Mouse (Mus musculus) forebrain, postnatal 0 days (tissue): ENCODE measurements at regions not wholly inside any gene's neighbourhood (a gene's known extent, or its start where the extent isn't known, plus 50 kb on each side); places are given as distances from the start of the nearest gene placed in this dataset.

Source experiments
- ATAC-seq: fragments of 200-750 bp; cut with Nextera tagmentation; 2 replicates; pipeline ENCODE4 v1.8.0; 2017; ENCODE audit warnings: mild to moderate bottlenecking, moderate library complexity
- DNase-seq: peaks from one replicate; pipeline ENCODE4 v3.0.0-alpha.2; 2015
- H3K27ac ChIP-seq: fragments of 300-500 bp; sonication (generic); 2 replicates; pipeline ENCODE4 v1.5.1; 2014; ENCODE audit warnings: low read depth, mild to moderate bottlenecking, antibody characterized with exemption, low read length, moderate library complexity, mixed read lengths
- H3K27me3 ChIP-seq: fragments of 300-500 bp; sonication (generic); 2 replicates; pipeline ENCODE4 v1.6.1; 2014; ENCODE audit warnings: mild to moderate bottlenecking, low read length, mixed read lengths; ENCODE audit not compliant: insufficient read depth
- H3K36me3 ChIP-seq: fragments of 300-500 bp; sonication (generic); 2 replicates; pipeline ENCODE4 v1.6.1; 2014; ENCODE audit warnings: mild to moderate bottlenecking, moderate library complexity; ENCODE audit not compliant: insufficient read depth
- H3K4me1 ChIP-seq: fragments of 300-500 bp; sonication (generic); 2 replicates; pipeline ENCODE4 v1.6.1; 2014; ENCODE audit warnings: antibody characterized with exemption; ENCODE audit not compliant: insufficient read depth
- H3K4me2 ChIP-seq: fragments of 300-500 bp; sonication (generic); 2 replicates; pipeline ENCODE4 v1.6.1; 2014; ENCODE audit warnings: low read depth, mild to moderate bottlenecking, moderate library complexity
- H3K4me3 ChIP-seq: fragments of 300-500 bp; sonication (generic); 2 replicates; pipeline ENCODE4 v1.5.1; 2014; ENCODE audit warnings: low read depth, low read length, mixed read lengths
- H3K9ac ChIP-seq: fragments of 300-500 bp; sonication (generic); 2 replicates; pipeline ENCODE4 v1.6.1; 2014; ENCODE audit warnings: mild to moderate bottlenecking
- H3K9me3 ChIP-seq: fragments of 300-500 bp; sonication (generic); 2 replicates; pipeline ENCODE4 v1.6.1; 2016; ENCODE audit warnings: low read length
- CTCF ChIP-seq: sonication (generic); IDR thresholded peaks from 2 replicates; pipeline ENCODE4 v1.5.1; 2016; ENCODE audit warnings: antibody characterized with exemption, control low read depth, low read depth
- WGBS: fragments of 180-500 bp; shearing (Covaris S2); extraction: QIAGEN DNeasy Blood & Tissue Kit; methylation state at CpG from one replicate; pipeline ENCODE4 v1.1.7; 2014; 5-methylcytosine and 5-hydroxymethylcytosine counted together
- microRNA-seq, 2 experiments: library from miRNA; unstranded; fragments of <30 nt; microRNA quantifications; one replicate each; pipeline ENCODE4; 2016

DNA sequence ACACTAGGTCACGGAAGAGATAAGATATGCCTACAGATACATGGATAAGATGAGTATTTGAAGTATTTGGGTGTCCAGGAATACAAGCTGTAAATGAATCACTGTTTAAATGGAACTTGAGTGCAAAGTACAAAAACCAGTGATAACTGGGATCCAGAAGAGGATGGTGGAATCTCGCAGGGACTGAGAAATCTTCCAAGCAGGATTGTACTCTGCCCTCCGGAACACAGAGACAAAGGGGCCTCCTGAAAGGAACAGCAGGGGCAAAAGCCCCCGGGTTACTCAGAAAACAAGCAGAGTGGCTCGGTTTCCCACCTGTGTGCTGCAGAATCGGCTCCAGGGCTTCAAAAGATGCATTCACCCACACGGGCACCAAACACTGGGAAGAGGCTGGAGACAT is 55.2 kb upstream of the Dab2 start:
- Histone ChIP-seq H3K27me3 (no peaks in the 10 kb centered on the region), H3K4me1 (no peaks in the 10 kb centered on the region; the same call in 1 of the 2 replicates), H3K4me2 (no peak overlapping the region), H3K9ac (no peak overlapping the region), H3K27ac (no peak overlapping the region), H3K36me3 (no peaks in the 10 kb centered on the region), H3K4me3 (no peak overlapping the region), H3K9me3 (no peaks in the 10 kb centered on the region)
- DNase-seq (no peak), ATAC-seq (no peak)
- no peak for TF ChIP-seq CTCF
- 21% methylated on average over 7 of the region's 7 CpGs for WGBS

DNA sequence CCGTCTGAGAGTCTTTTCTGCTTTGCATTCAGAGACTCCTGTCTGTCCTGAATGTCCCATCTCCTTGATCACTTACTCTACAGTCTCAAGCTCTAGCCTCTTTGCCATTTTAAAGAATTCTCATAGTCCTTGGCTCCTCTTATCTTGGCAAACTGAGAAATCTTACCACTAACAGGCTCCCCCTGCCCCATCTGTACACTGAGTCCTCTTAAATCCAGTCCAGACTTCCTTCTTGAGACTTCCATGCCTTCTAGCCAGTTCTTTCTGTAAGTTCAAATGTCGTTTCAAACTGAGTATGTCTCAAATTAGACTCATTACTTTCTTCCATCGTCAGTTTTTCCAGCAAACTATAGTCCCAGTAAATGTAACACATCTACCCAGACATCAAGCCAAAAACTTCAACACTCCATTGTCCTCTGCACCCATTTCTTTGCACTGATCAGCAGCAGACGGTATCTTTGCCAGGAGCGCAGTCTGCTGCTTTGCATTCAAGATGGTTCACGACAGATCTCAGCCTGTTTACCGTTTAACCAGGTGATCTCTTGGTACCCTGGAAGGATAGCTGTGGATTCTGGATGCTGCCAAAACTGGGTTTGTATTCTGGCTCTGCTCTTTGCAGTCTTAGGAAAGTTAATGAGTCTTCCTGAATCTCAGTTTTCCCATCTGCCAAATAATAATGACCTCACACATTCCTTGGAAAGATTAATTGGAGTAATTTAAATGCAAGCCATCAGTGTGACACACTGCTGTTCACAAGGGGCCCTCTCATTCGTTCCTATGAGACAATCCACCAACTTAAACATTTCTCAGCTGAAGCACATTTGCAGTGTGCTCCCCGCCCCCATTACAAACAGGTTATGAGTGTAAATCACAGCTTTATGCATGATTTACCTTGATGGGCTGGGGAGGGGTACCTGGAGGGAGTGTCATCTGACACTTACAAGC is 53.4 kb upstream of the Dab2 start:
- DNase-seq (peak; percentile 28), ATAC-seq (peak; percentile 32)
- TF ChIP-seq CTCF: no peak
- Histone ChIP-seq H3K4me1 (no peaks in the 10 kb centered on the region; the same call in 1 of the 2 replicates), H3K4me2 (no peak overlapping the region), H3K9me3 (no peaks in the 10 kb centered on the region), H3K27me3 (no peaks in the 10 kb centered on the region), H3K27ac (no peak overlapping the region), H3K36me3 (no peaks in the 10 kb centered on the region), H3K4me3 (no peak overlapping the region), H3K9ac (no peak overlapping the region)
- WGBS: 37% methylated on average over 9 of the region's 9 CpGs

DNA sequence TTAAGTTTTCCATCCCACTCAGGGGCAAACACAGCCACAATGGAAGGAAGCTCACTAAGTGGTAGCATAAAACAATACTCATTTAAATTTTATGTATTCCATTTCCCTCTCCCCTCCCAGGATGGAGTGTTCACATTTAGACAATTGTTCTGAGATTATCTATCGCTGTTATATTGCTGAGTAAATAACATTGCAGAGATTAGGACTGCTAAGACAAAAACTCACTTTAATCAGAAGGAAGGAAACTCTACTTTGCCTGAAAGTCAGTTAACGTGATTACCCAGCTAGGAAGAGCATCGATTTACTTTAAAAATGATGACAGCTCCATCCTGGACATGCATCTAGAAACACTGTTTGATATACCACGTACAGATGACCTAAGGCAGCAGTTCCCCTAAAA is 51.1 kb upstream of the Dab2 start:
- WGBS: 86% methylated on average over 4 of the region's 4 CpGs
- H3K4me1 ChIP-seq: no peaks in the 10 kb centered on the region; the same call in 1 of the 2 replicates
- no peaks in the 10 kb centered on the region for H3K27me3 ChIP-seq
- H3K9ac ChIP-seq: no peak overlapping the region
- no peak for ATAC-seq
- H3K36me3 ChIP-seq: no peaks in the 10 kb centered on the region
- H3K27ac ChIP-seq: no peak overlapping the region
- H3K4me3 ChIP-seq: no peak overlapping the region
- TF ChIP-seq CTCF: no peak
- DNase-seq: no peak
- no peak overlapping the region for H3K4me2 ChIP-seq
- no peaks in the 10 kb centered on the region for H3K9me3 ChIP-seq

Small RNAs in the stretch of these regions (microRNA-seq; reads per million reads assigned to microRNA genes)
- 0 reads per million in 2 experiments for gene Gm27760
